Mouse (Mus musculus): ENCODE data around the gene Cmklr1.

GRCm38 (mm10) chr5:113634024-113634651 is 16.1 kb downstream of the Cmklr1 start:
- no peak for TF ChIP-seq EP300 (IDR thresholded peaks at IDR 0.05; ENCODE audit: insufficient read depth, low read depth, low read length)
- TF ChIP-seq CTCF (IDR thresholded peaks at IDR 0.05) = no peak
